Mouse (Mus musculus): Measurements from ENCODE around the gene Dach1.

GRCm38 (mm10) chr14:98035261-98035660, 134.3 kb downstream of the Dach1 start:
- TF ChIP-seq EP300 (IDR thresholded peaks at IDR 0.05; ENCODE audit: low read depth in 1 of 2, low read length in 2 of 2) (no peak), USF2 (IDR thresholded peaks at IDR 0.05; ENCODE audit: borderline replicate concordance in 1 of 2, insufficient read depth in 1 of 2, low read depth in 1 of 2, low read length in 2 of 2) (no peak), CTCF (IDR thresholded peaks at IDR 0.05 in 2 of 3, conservative IDR thresholded peaks at IDR 0.05 in 1 of 3; ENCODE audit: control insufficient read depth in 1 of 3, insufficient read depth in 1 of 3, low read depth in 2 of 3, low read length in 3 of 3, poor library complexity in 1 of 3, severe bottlenecking in 1 of 3) (no peak), POLR2A (IDR thresholded peaks at IDR 0.05; ENCODE audit: control insufficient read depth in 1 of 2, insufficient read depth in 1 of 2, low read depth in 1 of 2, low read length in 2 of 2, poor library complexity in 1 of 2) (no peak), USF1 (IDR thresholded peaks at IDR 0.05; ENCODE audit: low read depth, low read length) (no peak), MAX (IDR thresholded peaks at IDR 0.05; ENCODE audit: low read length) (no peak), NRF1 (IDR thresholded peaks at IDR 0.05; ENCODE audit: insufficient read depth, low read depth, low read length, poor library complexity, severe bottlenecking) (no peak), TCF12 (IDR thresholded peaks at IDR 0.05; ENCODE audit: low read depth, low read length) (no peak), TAL1 (IDR thresholded peaks at IDR 0.05; ENCODE audit: low read length) (no peak), MAFK (IDR thresholded peaks at IDR 0.05; ENCODE audit: borderline replicate concordance, low read depth, low read length) (no peak)

All from MEL (cell line).